Mouse (Mus musculus) megakaryocyte, embryonic 14.5 days (primary cell): ENCODE data around the gene Emc8. TPM values are rescaled to one million over a fixed set of nuclear protein-coding genes. Genes with fewer than 3 reads are reported as not detected.

Source experiments
- H3K27me3 ChIP-seq: replicated peaks from 2 replicates; pipeline ENCODE3; 2012; ENCODE audit warnings: inconsistent platforms
- H3K36me3 ChIP-seq: replicated peaks from 2 replicates; pipeline ENCODE3; 2012; ENCODE audit warnings: low read length, inconsistent platforms, mixed read lengths
- H3K4me1 ChIP-seq: 2 replicates; pipeline ENCODE4 v1.6.1; 2012; ENCODE audit warnings: inconsistent platforms
- H3K4me3 ChIP-seq: replicated peaks from 2 replicates; pipeline ENCODE3; 2012; ENCODE audit warnings: moderate library complexity, mild to moderate bottlenecking, inconsistent platforms
- H3K9me3 ChIP-seq: 2 replicates; pipeline ENCODE4 v1.6.1; 2012; ENCODE audit warnings: inconsistent platforms
- FLI1 ChIP-seq: IDR thresholded peaks from 2 replicates; pipeline ENCODE4 v1.6.1; 2012; ENCODE audit warnings: low read length, inconsistent platforms, mixed read lengths
- GATA1 ChIP-seq: IDR thresholded peaks from 3 replicates; pipeline ENCODE4 v1.6.1; 2012; ENCODE audit warnings: mixed read lengths, low read length, inconsistent platforms, borderline replicate concordance
- polyA plus RNA-seq: library from polyadenylated mRNA; stranded (reverse); fragments of >175 nt; gene quantifications from 2 replicates; pipeline ENCODE4 v1.2.3, GENCODE M21; 2012; ENCODE audit warnings: low replicate concordance; ENCODE audit not compliant: insufficient read depth

Gene Emc8
- polyA plus RNA-seq, 1 experiment: 78.8 TPM

DNA sequence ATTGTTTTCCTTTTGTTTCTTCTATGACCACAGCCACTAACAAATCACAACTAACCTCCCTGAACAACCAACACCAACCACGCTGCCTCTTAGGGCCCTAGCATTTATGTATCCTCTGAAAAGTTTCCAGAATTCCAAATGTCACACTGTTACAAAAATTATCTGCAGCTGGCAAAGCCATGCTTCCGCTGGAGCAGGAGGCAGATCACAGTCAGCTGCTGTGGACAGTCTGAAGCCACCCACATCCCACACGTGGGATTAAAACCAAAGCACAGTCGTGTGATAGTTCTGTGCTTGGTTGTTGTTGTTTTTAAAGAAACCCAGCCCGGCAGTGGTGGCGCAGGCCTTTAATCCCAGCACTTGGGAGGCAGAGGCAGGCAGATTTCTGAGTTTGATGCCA lies 30.7 kb upstream of the Emc8 start:
- Histone ChIP-seq H3K4me1 (peaks cover 85% of the 10 kb centered on the region), H3K27me3 (peaks cover 46% of the 10 kb centered on the region), H3K9me3 (0 out of 2 replicates have a peak, but pooled peaks cover 6% of the 10 kb centered on the region), H3K36me3 (no peaks in the 10 kb centered on the region), H3K4me3 (no peak overlapping the region)
- TF ChIP-seq GATA1 (no peak), FLI1 (no peak)

- H3K4me1 ChIP-seq: peaks cover 89% of the 10 kb centered on the region
These were observed 30.1 kb upstream of the Emc8 start for GRCm38 (mm10) chr8:120698426-120698825.

DNA sequence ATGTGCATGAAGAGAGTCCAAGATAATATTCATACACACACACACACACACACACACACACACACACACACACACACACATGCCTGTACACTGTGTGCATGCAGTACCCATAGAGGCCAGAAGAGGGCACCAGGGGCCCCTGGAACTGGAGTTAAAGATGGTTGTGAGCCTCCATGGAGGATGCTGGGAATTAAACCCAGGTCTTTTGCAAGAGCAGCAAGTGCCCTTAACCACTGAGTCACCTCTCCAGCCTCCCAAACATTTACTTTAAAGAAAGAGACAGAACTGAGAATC lies 29.6 kb upstream of the Emc8 start:
- 0 out of 2 replicates have a peak, but pooled peaks cover 6% of the 10 kb centered on the region for H3K9me3 ChIP-seq
- H3K27me3 ChIP-seq: peaks cover 50% of the 10 kb centered on the region
- no peak overlapping the region for H3K4me3 ChIP-seq
- peaks cover 88% of the 10 kb centered on the region for H3K4me1 ChIP-seq
- no peaks in the 10 kb centered on the region for H3K36me3 ChIP-seq
- TF ChIP-seq FLI1 (no peak), GATA1 (no peak)

More at GRCm38 (mm10) chr8:120698426-120698825, 30.1 kb upstream of the Emc8 start:
- Histone ChIP-seq H3K27me3 (peaks cover 49% of the 10 kb centered on the region), H3K36me3 (no peaks in the 10 kb centered on the region), H3K9me3 (0 out of 2 replicates have a peak, but pooled peaks cover 6% of the 10 kb centered on the region), H3K4me3 (no peak overlapping the region)
- TF ChIP-seq GATA1 (no peak), FLI1 (no peak)

- H3K36me3 ChIP-seq: no peaks in the 10 kb centered on the region
- H3K27me3 ChIP-seq: peaks cover 53% of the 10 kb centered on the region
- 0 out of 2 replicates have a peak, but pooled peaks cover 6% of the 10 kb centered on the region for H3K9me3 ChIP-seq
- H3K4me1 ChIP-seq: peaks cover 82% of the 10 kb centered on the region
- peak overlapping the region; percentile 42 for H3K4me3 ChIP-seq
- TF ChIP-seq FLI1: no peak
These were observed 29.0 kb upstream of the Emc8 start for GRCm38 (mm10) chr8:120697154-120697978.

GRCm38 (mm10) chr8:120696401-120697153 lies 28.2 kb upstream of the Emc8 start:
- H3K36me3 ChIP-seq: no peaks in the 10 kb centered on the region
- no peak for TF ChIP-seq FLI1
- no peak for TF ChIP-seq GATA1
- H3K9me3 ChIP-seq: 0 out of 2 replicates have a peak, but pooled peaks cover 6% of the 10 kb centered on the region
- H3K4me3 ChIP-seq: no peak overlapping the region
- peaks cover 50% of the 10 kb centered on the region for H3K27me3 ChIP-seq
- H3K4me1 ChIP-seq: peaks cover 74% of the 10 kb centered on the region

- H3K4me1 ChIP-seq: peaks cover 61% of the 10 kb centered on the region
- peaks cover 50% of the 10 kb centered on the region for H3K27me3 ChIP-seq
- no peak for TF ChIP-seq GATA1
- TF ChIP-seq FLI1: no peak
- H3K36me3 ChIP-seq: no peaks in the 10 kb centered on the region
- peak overlapping the region; percentile 29 for H3K4me3 ChIP-seq
- peaks cover 11% of the 10 kb centered on the region; the same call in 1 of the 2 replicates for H3K9me3 ChIP-seq
These were observed 25.6 kb upstream of the Emc8 start for GRCm38 (mm10) chr8:120693861-120694493.

- H3K4me1 ChIP-seq: peaks cover 61% of the 10 kb centered on the region
- H3K27me3 ChIP-seq: peaks cover 60% of the 10 kb centered on the region
- H3K9me3 ChIP-seq: peaks cover 10% of the 10 kb centered on the region; the same call in 1 of the 2 replicates
- no peak overlapping the region for H3K4me3 ChIP-seq
- no peaks in the 10 kb centered on the region for H3K36me3 ChIP-seq
- TF ChIP-seq FLI1 (no peak), GATA1 (no peak)
These were observed 24.6 kb upstream of the Emc8 start for GRCm38 (mm10) chr8:120692934-120693333.

GRCm38 (mm10) chr8:120688511-120688910 lies 20.1 kb upstream of the Emc8 start:
- H3K27me3 ChIP-seq: peaks cover 74% of the 10 kb centered on the region
- H3K4me3 ChIP-seq: no peak overlapping the region
- peaks cover 41% of the 10 kb centered on the region for H3K4me1 ChIP-seq
- H3K9me3 ChIP-seq: peaks cover 9% of the 10 kb centered on the region; the same call in 1 of the 2 replicates
- TF ChIP-seq GATA1 (no peak), FLI1 (no peak)
- no peaks in the 10 kb centered on the region for H3K36me3 ChIP-seq

- no peak for TF ChIP-seq GATA1
- no peak for TF ChIP-seq FLI1
- H3K4me1 ChIP-seq: peaks cover 44% of the 10 kb centered on the region
- no peak overlapping the region for H3K4me3 ChIP-seq
- H3K9me3 ChIP-seq: peaks cover 9% of the 10 kb centered on the region; the same call in 1 of the 2 replicates
- H3K27me3 ChIP-seq: peaks cover 79% of the 10 kb centered on the region
- H3K36me3 ChIP-seq: no peaks in the 10 kb centered on the region
These were observed 19.4 kb upstream of the Emc8 start for GRCm38 (mm10) chr8:120687786-120688185.
